Mouse (Mus musculus): ENCODE results near the gene Abi1. TPM values are rescaled to one million over a fixed set of nuclear protein-coding genes. Genes with fewer than 3 reads are reported as not detected.
A peak's percentile ranks its signal among the peaks of the same experiment; 100 is the strongest.

The Abi1 gene
- polyA plus RNA-seq, 1 experiment from 2014 or later, result 51.8 TPM

DNA sequence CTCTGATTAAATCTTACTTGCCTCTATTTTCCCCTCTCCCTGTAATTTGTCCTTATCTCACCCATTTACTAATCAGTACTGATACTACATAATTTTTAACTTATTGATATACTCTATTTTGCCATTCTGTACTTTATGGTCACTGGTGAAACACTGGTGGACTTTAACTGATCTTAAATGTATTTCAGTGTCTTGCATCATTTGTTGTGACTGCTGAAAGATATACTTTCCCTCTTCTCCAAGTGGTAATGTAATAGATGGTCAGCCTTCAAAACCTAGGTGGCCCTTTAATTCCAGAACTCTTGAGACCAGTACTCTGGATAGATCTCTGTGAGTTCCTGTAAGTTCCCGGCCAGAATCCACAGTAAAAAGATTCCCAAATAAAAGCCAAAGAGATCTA is 40.4 kb downstream of the Abi1 start:
- no peak overlapping the region for H3K27ac ChIP-seq
- H3K9me3 ChIP-seq, result no peaks in the 10 kb centered on the region
- no peak overlapping the region for H3K9ac ChIP-seq
- no peak overlapping the region for H3K4me3 ChIP-seq
- no peaks in the 10 kb centered on the region for H3K27me3 ChIP-seq
- no peak for ATAC-seq (ENCODE audit: low FRiP score)
- H3K4me2 ChIP-seq, result no peak overlapping the region
- no peaks in the 10 kb centered on the region for H3K4me1 ChIP-seq (replicated peaks)
- WGBS, result 83% methylated on average over 1 of the region's 1 CpGs
- H3K36me3 ChIP-seq, result no peaks in the 10 kb centered on the region

DNA sequence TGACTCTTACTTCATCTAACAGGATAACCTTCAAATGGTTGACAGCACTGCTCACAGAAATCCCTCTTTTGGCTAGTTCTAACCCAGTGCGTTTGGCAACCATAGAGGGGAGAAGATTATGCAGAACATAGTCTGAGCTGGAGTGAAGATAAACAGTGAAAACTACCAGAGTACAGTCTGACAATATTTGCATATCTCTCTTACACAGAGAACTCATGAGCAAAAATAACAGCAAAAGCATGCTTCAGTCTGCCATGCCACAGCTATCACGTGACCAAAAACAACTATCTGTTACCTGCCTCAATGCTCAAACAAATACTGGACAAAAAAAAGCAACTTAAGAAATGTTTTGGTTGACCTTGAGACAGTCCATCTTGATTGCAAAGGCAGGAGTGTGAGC is 41.2 kb downstream of the Abi1 start:
- Histone ChIP-seq H3K4me3 (no peak overlapping the region), H3K27ac (no peak overlapping the region), H3K36me3 (no peaks in the 10 kb centered on the region; the same call in 1 of the 2 replicates), H3K9ac (no peak overlapping the region), H3K27me3 (no peaks in the 10 kb centered on the region), H3K4me2 (no peak overlapping the region), H3K4me1 (replicated peaks) (no peaks in the 10 kb centered on the region), H3K9me3 (no peaks in the 10 kb centered on the region)
- ATAC-seq (ENCODE audit: low FRiP score), result no peak
- WGBS, result 89% methylated on average over 2 of the region's 2 CpGs

DNA sequence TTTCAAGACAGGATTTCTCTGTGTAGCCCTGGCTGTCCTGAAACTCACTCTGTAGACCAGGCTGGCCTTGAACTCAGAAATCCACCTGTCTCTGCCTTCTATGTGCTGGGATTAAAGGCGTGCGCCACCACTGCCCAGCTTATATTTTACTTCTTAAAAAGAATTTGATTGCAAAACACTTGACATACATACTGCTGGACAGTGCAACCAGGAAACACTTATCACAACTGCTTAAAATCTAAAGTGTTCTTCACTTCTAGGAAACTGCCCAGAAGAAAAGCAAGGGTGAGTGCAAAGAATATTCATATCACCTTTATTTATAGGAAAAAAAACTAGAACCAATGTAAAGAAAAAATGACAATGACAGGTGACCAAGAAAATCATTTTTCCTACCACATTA is 42.0 kb downstream of the Abi1 start:
- H3K36me3 ChIP-seq, result no peaks in the 10 kb centered on the region; the same call in 1 of the 2 replicates
- H3K4me1 ChIP-seq (replicated peaks), result no peaks in the 10 kb centered on the region
- no peak for ATAC-seq (ENCODE audit: low FRiP score)
- 94% methylated on average over 2 of the region's 2 CpGs for WGBS
- H3K9ac ChIP-seq, result no peak overlapping the region
- H3K4me3 ChIP-seq, result no peak overlapping the region
- no peak overlapping the region for H3K4me2 ChIP-seq
- no peaks in the 10 kb centered on the region for H3K9me3 ChIP-seq
- no peak overlapping the region for H3K27ac ChIP-seq
- no peaks in the 10 kb centered on the region for H3K27me3 ChIP-seq

DNA sequence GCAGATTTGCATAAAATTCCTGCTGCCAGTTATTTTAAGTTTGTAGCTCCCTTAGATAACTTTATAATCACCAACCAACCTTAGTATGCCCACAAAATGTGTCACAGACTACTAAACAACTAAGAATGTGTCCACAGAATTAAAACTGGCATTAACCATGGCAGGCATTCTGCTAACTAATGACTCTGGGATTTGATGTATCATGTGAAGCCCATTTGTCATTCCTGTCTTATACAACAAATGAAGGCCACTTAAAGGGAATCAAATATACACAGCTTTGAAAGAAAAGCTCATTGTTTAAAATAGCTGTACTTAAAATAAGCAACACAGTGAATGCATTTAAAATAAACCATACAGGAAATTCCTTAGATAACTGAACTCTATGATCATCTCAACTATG is 44.0 kb downstream of the Abi1 start:
- Histone ChIP-seq H3K4me2 (no peak overlapping the region), H3K27ac (no peak overlapping the region), H3K4me3 (no peak overlapping the region), H3K36me3 (no peaks in the 10 kb centered on the region; the same call in none of the 2 replicates), H3K9me3 (no peaks in the 10 kb centered on the region), H3K4me1 (replicated peaks) (no peaks in the 10 kb centered on the region), H3K9ac (no peak overlapping the region), H3K27me3 (no peaks in the 10 kb centered on the region)
- no peak for ATAC-seq (ENCODE audit: low FRiP score)

DNA sequence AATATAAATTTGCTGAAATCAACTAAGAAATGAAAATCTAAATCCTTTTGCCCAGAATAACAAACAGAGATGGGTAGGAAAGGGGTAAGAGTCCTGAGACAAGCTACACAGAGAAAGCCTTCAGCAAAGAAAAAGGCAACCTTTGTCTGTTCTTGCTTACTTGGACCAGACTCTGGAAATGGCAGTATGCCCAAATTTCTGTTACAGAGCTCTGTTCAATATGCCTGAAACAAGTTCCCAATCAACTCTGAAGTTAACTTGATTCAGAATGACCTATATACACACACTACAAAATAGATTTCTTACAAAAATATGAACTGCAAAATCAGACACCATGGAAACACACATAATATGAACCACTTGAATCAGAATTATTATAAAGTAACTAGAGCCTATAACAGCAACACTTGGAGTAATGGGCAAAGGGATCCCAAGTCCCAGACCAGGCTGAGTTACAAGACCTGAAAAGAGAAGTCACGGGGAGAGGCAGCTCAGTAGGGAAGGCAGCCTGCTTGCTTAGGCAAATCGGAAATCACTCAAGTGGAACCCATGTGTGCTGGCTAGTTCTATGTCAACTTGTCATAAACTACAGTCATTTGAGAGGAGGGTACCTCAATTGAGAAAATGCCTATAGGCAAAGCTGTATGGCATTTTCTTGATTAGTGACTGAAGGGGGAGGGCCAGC is 53.9 kb downstream of the Abi1 start:
- Histone ChIP-seq H3K9ac (no peak overlapping the region), H3K36me3 (no peaks in the 10 kb centered on the region), H3K9me3 (no peaks in the 10 kb centered on the region), H3K4me1 (replicated peaks) (peaks cover 9% of the 10 kb centered on the region), H3K27me3 (no peaks in the 10 kb centered on the region), H3K4me3 (no peak overlapping the region), H3K27ac (peak overlapping the region; percentile 45), H3K4me2 (no peak overlapping the region)
- 46% methylated on average over 2 of the region's 2 CpGs for WGBS
- ATAC-seq (ENCODE audit: low FRiP score), result 0 out of 2 replicates have a peak, but pooled peaks have one; percentile 49

DNA sequence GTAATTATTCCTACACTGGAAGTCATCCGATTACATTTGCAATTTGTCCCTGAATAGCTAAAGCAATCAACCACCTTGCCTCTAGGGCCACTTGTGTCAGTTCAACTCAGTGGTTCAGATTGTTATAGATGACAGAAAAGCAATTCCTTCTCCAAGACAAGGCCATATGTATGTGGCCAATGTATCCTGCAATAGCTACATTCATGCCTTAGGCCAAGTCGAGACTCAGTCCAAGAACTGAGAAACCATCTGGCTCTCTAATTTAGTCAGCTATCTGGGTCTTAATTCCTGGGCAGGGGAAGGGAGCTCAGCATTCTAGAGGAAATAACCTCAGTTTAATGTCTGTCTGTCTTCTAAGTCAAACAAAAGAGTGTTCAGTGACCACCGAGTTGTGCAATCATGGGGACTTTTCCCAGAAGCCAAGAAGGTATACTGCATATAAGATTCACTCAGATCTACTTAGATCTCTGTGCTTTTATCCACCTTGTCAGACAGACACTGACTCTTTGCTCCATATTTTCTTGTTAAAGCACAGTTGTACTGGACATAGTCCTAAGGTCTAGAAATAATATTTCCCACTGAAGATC is 62.6 kb downstream of the Abi1 start:
- ATAC-seq (ENCODE audit: low FRiP score), result peak; percentile 37; the same call in 1 of the 2 replicates
- WGBS, result 64% methylated on average over 3 of the region's 3 CpGs

DNA sequence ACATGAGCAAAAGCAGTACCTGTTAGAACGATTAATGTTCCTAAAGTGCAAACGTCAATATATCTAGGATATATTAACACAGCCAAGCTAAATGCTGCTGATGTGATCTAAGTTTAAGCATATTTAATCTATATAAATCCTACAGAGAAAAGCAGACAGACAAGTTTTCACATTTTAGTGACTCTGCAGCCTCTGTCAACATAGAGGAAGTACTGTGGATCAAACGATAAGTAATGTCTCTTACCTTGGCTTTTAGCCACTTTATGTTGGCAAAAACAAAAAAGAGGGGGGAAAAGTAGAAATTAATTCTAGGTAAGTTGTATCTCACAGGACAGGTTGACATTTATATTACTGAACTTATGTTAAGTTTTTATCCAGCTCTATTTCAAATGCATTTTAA is 77.1 kb downstream of the Abi1 start:
- Histone ChIP-seq H3K4me1 (replicated peaks) (no peaks in the 10 kb centered on the region), H3K27ac (no peak overlapping the region), H3K27me3 (no peaks in the 10 kb centered on the region), H3K36me3 (peaks cover 2% of the 10 kb centered on the region; the same call in 1 of the 2 replicates), H3K4me3 (no peak overlapping the region), H3K9ac (no peak overlapping the region), H3K4me2 (no peak overlapping the region), H3K9me3 (no peaks in the 10 kb centered on the region)
- WGBS, result 94% methylated on average over 3 of the region's 3 CpGs
- ATAC-seq (ENCODE audit: low FRiP score), result no peak

More for the DNA sequence above, 62.6 kb downstream of the Abi1 start:
- no peaks in the 10 kb centered on the region for H3K27me3 ChIP-seq
- H3K9ac ChIP-seq, result no peak overlapping the region
- H3K4me2 ChIP-seq, result no peak overlapping the region
- H3K4me1 ChIP-seq (replicated peaks), result peaks cover 3% of the 10 kb centered on the region; the same call in 1 of the 2 replicates
- H3K9me3 ChIP-seq, result no peaks in the 10 kb centered on the region
- H3K27ac ChIP-seq, result no peak overlapping the region
- H3K36me3 ChIP-seq, result no peaks in the 10 kb centered on the region
- no peak overlapping the region for H3K4me3 ChIP-seq

DNA sequence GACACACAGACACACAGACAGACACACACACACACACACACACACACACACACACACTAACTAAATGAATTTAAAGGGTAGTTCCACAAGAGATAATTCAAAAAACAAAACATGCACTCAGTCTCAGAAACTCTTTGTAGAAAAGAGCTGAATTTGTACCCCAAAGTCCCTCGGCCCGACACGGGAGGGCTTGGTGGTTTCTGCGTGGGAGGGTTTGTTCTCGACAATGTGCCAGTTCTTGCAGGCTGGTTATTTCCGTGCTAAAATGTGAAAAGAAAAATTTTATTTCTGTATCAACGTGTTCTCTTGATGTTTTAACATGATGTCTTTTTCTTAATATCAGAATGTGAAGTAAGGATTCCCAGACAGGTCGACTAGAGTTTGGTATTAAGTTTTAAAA is 77.8 kb downstream of the Abi1 start:
- H3K4me1 ChIP-seq (replicated peaks), result no peaks in the 10 kb centered on the region
- ATAC-seq (ENCODE audit: low FRiP score), result no peak
- 94% methylated on average over 8 of the region's 8 CpGs for WGBS
- no peak overlapping the region for H3K4me2 ChIP-seq
- no peak overlapping the region for H3K27ac ChIP-seq
- H3K36me3 ChIP-seq, result peaks cover 4% of the 10 kb centered on the region; the same call in 1 of the 2 replicates
- no peaks in the 10 kb centered on the region for H3K27me3 ChIP-seq
- H3K9me3 ChIP-seq, result no peaks in the 10 kb centered on the region
- no peak overlapping the region for H3K4me3 ChIP-seq
- no peak overlapping the region for H3K9ac ChIP-seq

DNA sequence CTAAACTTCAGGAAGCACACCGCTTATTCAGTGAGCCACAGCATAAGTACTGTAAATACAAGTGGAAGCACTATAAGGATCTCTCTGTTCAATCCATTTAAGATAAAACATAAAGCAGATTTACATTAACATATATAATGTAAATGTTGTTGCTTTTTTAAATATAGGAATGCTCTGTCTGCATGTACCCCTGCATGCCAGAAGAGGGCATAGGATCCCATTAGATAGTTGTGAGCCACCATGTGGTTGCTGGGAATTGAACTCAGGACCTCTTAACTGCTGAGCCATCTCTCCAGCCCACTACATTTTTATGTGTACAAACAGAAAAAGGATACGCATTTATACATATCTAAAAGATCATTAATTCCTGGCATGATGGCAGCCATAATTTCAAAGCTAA is 78.4 kb downstream of the Abi1 start:
- WGBS, result 98% methylated on average over 2 of the region's 2 CpGs
- Histone ChIP-seq H3K9ac (no peak overlapping the region), H3K36me3 (peaks cover 4% of the 10 kb centered on the region; the same call in 1 of the 2 replicates), H3K27me3 (no peaks in the 10 kb centered on the region), H3K4me2 (no peak overlapping the region), H3K27ac (no peak overlapping the region), H3K4me3 (no peak overlapping the region), H3K9me3 (no peaks in the 10 kb centered on the region), H3K4me1 (replicated peaks) (no peaks in the 10 kb centered on the region)
- no peak for ATAC-seq (ENCODE audit: low FRiP score)

DNA sequence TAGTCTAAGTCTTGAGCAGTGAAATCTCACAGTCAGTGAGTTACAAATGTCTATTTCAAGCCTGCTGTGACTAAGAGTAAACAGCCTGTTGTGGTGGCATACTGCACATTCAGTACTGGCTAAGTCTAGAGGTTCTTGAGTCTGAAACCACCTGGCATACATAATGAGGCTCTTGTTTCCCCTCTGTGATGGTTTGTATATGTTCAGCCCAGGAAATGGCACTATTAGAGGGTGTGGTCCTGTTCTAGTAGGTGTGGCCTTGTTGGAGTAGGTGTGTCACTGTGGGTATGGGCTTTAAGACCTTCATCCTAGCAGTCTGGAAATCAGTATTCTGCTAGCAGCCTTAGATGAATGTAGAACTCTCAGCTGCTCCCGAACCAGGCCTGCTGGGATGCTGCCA is 82.6 kb downstream of the Abi1 start:
- peaks cover 4% of the 10 kb centered on the region; the same call in 1 of the 2 replicates for H3K36me3 ChIP-seq
- no peaks in the 10 kb centered on the region for H3K27me3 ChIP-seq
- no peak overlapping the region for H3K4me3 ChIP-seq
- ATAC-seq (ENCODE audit: low FRiP score), result no peak
- 91% methylated on average over 1 of the region's 1 CpGs for WGBS
- H3K9me3 ChIP-seq, result no peaks in the 10 kb centered on the region
- H3K4me2 ChIP-seq, result no peak overlapping the region
- H3K9ac ChIP-seq, result no peak overlapping the region
- no peak overlapping the region for H3K27ac ChIP-seq
- H3K4me1 ChIP-seq (replicated peaks), result no peaks in the 10 kb centered on the region

DNA sequence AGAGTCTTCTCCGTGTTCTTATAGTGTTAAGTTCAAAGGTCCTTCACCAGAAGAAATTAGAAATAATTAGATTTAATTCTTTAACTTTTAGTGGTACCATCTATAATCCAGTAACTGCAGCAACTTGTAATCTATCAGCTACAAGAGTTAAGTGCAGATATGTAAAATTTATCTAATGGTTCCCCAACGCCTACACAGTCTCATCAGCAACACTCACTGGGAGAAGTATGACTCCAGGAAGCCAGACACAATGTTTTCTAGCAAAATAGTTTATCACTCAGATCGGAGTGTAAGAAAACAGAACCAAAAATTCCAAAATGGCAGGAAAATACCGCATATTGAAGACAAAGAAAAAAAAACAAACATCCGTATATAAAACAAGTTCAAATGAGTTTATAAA is 84.1 kb downstream of the Abi1 start:
- no peak overlapping the region for H3K4me3 ChIP-seq
- no peak for ATAC-seq (ENCODE audit: low FRiP score)
- H3K4me1 ChIP-seq (replicated peaks), result no peaks in the 10 kb centered on the region
- no peak overlapping the region for H3K9ac ChIP-seq
- 90% methylated on average over 5 of the region's 5 CpGs for WGBS
- H3K27me3 ChIP-seq, result no peaks in the 10 kb centered on the region
- no peak overlapping the region for H3K4me2 ChIP-seq
- H3K27ac ChIP-seq, result no peak overlapping the region
- H3K36me3 ChIP-seq, result peaks cover 4% of the 10 kb centered on the region; the same call in 1 of the 2 replicates
- H3K9me3 ChIP-seq, result no peaks in the 10 kb centered on the region

DNA sequence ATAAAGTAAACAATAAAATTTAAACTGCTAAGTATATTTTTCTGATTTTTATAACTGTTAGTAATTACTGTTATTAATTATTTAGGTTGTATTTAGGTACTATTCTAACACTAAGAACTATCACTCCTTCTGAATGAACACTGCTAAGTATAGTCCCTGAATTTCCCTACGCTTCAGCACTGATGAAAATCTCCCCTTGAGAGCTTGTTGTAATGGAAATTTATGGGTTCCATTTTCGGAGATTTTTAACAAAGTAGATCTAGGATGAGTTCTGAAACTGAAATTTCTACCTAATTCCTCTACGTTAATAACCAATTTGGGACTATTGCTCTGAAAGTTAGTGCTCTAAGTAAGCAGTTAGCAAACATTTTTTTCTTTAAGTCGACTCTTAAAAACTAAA is 85.8 kb downstream of the Abi1 start:
- no peak overlapping the region for H3K9ac ChIP-seq
- no peaks in the 10 kb centered on the region for H3K4me1 ChIP-seq (replicated peaks)
- no peak overlapping the region for H3K4me3 ChIP-seq
- H3K27me3 ChIP-seq, result no peaks in the 10 kb centered on the region
- no peak overlapping the region for H3K4me2 ChIP-seq
- H3K36me3 ChIP-seq, result peaks cover 7% of the 10 kb centered on the region
- H3K27ac ChIP-seq, result no peak overlapping the region
- no peaks in the 10 kb centered on the region for H3K9me3 ChIP-seq
- WGBS, result 94% methylated on average over 4 of the region's 4 CpGs
- no peak for ATAC-seq (ENCODE audit: low FRiP score)

DNA sequence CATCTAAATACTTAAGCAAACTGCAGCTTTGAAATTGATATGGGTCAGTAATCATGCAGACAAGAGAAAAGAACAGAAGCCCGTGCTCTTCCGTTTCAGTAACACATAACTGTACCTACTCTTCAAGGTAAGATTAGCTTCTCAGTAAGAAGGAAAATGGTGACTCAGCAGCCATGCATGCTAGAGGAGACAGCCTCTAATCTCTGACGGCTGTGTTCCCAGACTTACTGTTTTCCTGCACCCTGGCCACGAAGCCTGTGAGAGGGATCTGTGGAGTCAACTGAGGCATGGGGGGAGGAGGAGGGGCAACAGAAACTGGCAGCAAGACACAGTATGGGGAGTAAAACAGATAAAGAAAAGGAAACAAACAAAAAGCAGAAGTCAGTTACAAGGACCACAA is 90.1 kb downstream of the Abi1 start:
- no peaks in the 10 kb centered on the region for H3K9me3 ChIP-seq
- H3K4me3 ChIP-seq, result no peak overlapping the region
- ATAC-seq (ENCODE audit: low FRiP score), result no peak
- peaks cover 6% of the 10 kb centered on the region for H3K36me3 ChIP-seq
- 71% methylated on average over 4 of the region's 4 CpGs for WGBS
- no peak overlapping the region for H3K27ac ChIP-seq
- no peaks in the 10 kb centered on the region for H3K27me3 ChIP-seq
- no peak overlapping the region for H3K4me2 ChIP-seq
- no peaks in the 10 kb centered on the region for H3K4me1 ChIP-seq (replicated peaks)
- H3K9ac ChIP-seq, result no peak overlapping the region
